Mouse (Mus musculus) ES-Bruce4 (cell line): ENCODE data around the gene Cbx6.

Experiments used
- CTCF ChIP-seq: IDR thresholded peaks from one replicate; pipeline ENCODE4 v1.8.1; 2011; ENCODE audit warnings: low read depth, low read length
- POLR2A ChIP-seq: IDR thresholded peaks from one replicate; pipeline ENCODE4 v1.8.1; 2011; ENCODE audit warnings: low read length; ENCODE audit not compliant: insufficient read depth

DNA sequence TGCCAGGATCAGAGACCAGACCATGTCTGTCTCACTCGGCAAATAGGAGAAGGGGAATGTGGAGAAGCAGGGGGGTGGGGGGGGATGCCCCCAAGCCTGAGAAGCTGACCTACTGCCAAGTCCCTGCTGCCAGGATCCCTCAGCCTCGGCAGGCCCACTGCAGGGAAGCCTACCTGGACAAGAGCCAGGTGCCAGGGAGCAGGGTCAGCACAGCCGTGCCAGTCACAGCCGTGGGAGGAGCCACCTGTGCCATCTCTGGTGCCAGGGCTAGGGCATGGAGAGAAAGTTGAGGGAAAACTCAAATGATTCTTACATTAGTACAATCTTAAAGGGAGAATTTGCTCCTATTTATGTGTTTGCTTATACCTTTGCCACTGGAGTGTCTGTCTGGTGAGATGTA, 32.2 kb downstream of the Cbx6 start:
- TF ChIP-seq POLR2A (no peak), CTCF (no peak)
